Mouse (Mus musculus): Measurements from ENCODE around the gene Ptrh1.
A peak's percentile ranks its signal among the peaks of the same experiment; 100 is the strongest.

Ptrh1 gene

GRCm38 (mm10) chr2:32756674-32757055 is 18.9 kb upstream of the Ptrh1 start:
- no peak for DNase-seq (ENCODE audit: low spot score in 2 of 2)

DNA sequence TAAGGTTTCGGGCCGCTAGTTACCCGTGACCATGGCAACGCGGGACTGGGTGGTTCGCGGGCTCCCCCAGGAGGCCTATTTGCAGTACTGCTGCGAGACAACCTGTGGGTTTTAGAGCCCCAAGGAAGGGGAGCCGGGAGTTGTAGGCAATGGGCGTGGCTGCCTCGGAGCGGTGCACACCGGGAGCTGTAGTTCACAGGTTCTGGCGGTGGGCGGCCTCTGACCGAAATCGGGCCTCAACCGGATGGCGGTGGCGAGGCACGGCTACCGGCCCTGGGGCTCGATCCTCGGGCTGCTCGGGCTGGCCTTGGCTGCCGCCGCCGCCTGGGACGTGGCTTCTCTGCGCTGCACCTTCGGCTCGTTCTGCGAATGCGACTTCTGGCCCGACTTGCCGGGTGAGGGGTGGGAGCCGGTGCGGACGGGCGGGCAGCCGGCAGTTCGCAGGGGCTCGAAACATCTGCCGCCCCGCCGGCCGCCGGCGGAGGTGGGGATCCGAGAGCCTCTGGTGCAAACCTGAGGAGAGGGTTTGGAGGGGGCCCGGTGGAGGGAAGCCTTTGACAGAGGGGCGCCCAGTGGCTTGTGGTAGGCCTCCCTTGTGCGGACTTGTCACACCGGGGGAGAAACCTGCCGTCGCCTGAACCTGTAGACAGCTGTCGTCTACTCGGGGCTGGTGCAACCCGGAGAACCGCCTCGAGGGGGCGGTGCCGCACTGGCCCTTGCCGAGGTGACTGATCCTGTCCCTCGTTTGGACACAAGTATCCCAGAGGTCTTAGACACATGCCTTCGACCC is 18.3 kb upstream of the Ptrh1 start, which contains the start of gene Tor2a:
Gene Tor2a, plus strand, starts transcription at position 179 of the 790 bp plus-strand sequence.
- peak; percentile 94 to 98 for DNase-seq (ENCODE audit: low spot score in 2 of 2)

DNA sequence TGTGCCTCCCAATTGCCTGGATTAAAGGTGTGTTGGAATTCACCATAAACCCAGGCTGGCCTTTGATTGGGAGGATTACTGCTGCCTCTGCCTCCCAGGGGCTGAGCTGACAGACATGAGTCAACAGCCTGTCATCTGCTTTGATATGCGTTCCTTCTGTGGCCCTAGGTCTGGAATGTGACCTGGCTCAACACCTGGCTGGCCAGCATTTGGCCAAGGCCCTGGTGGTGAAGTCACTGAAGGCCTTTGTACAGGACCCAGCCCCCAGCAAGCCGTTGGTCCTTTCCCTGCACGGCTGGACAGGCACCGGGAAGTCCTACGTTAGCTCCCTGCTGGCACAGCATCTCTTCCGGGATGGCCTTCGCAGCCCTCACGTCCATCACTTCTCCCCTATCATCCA is 17.1 kb upstream of the Ptrh1 start:
- no peak for DNase-seq (ENCODE audit: low spot score in 2 of 2)

- DNase-seq (ENCODE audit: low spot score in 2 of 2), result no peak
Observed at GRCm38 (mm10) chr2:32759001-32759400, 16.6 kb upstream of the Ptrh1 start.

DNA sequence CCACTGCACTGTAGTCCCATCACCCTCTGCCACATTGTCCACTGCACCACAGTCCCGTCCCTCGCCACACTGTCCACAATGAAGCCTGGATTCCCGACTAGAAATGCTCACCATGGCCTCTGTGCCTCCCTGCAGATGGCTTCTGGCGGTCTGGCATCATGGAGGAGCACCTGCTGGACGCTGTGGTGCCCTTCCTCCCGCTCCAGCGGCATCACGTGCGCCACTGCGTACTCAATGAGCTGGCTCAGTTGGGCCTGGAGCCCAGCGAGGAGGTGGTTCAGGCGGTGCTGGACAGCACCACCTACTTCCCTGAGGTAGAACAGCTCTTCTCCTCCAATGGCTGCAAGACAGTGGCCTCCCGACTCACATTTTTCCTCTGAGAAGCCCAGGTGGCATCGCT is 14.2 kb upstream of the Ptrh1 start:
- DNase-seq (ENCODE audit: low spot score in 2 of 2), result no peak

- no peak for DNase-seq (ENCODE audit: low spot score in 2 of 2)
Observed at GRCm38 (mm10) chr2:32761859-32762258, 13.7 kb upstream of the Ptrh1 start.

GRCm38 (mm10) chr2:32763353-32763752 is 12.2 kb upstream of the Ptrh1 start:
- no peak for DNase-seq (ENCODE audit: low spot score in 2 of 2)

GRCm38 (mm10) chr2:32767241-32767640 is 8.3 kb upstream of the Ptrh1 start:
- no peak for DNase-seq (ENCODE audit: low spot score in 2 of 2)

DNA sequence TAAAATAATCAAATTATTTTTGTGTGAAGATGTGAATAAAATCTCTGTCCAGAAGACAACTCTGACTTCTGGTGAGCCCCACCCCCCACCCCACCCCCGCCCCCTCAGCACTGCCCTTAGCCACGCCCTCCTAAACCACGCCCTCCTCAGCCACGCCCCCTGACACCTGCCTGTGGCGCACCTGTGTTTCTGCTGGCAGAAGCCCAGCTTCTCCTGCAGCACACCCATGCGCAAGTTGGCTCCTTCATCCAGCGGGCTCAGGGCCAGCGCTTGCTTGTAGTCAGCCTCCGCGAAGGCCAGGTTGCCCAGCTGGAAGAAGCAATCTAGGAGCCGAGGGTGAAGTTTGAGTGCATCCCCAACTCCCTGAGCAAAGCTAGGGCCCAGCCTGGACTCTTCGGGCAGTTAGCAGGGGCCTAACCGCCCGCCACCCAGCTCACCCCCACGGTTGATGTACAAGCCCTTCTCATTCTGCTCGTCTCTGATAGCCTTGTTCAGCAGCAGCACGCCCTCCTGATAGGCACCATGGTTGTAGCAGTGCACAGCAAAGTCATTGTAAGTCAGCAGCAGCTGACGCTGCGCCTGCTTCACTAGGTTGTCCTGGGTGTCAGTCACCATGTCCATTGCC is 6.8 kb upstream of the Ptrh1 start:
- DNase-seq (ENCODE audit: low spot score in 2 of 2), result no peak

DNA sequence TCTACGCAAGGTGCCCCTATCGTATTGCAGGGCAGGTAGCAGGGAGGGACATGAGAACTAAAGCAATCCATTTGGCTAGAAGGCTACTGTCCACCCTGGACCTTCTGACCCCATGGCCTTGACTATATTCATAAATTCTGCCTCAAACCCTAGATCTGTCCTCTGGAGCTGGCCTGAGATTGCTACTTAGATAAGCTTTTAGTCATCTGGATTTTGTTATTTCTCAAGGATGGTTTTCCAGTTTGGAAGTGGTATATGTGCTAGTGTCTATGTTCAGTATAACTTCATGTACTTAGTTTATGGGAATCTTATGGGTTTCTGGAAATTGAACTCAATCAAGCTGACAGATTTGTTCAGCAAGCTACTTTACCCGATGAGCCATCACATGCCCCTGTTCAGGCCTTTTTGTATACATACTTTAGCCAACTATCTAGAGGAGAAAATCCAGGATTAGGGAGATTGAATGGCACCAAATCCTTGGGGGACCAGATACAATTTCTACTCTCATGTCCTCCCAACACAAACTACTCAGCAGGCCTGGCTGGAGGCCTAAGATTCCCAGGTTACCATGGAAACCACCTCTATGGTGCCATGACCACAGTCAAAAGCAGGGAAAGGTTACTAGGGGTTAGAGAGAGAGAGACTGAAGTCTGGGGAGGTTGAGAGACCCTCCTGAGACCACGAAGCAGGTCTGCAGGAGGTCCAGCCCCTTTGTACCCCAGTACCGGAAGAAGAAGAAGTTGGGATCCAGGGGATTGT is 6.1 kb upstream of the Ptrh1 start:
- DNase-seq (ENCODE audit: low spot score in 2 of 2), result no peak

- DNase-seq (ENCODE audit: low spot score in 2 of 2), result no peak
Observed at GRCm38 (mm10) chr2:32771886-32772285, 3.7 kb upstream of the Ptrh1 start.

GRCm38 (mm10) chr2:32772626-32773279 is 2.8 kb upstream of the Ptrh1 start:
- no peak for DNase-seq (ENCODE audit: low spot score in 2 of 2)

- no peak for DNase-seq (ENCODE audit: low spot score in 2 of 2)
Observed at GRCm38 (mm10) chr2:32776192-32776591, 606 bp downstream of the Ptrh1 start.

- no peak for DNase-seq (ENCODE audit: low spot score in 2 of 2)
Observed at GRCm38 (mm10) chr2:32778081-32778480, 2.5 kb downstream of the Ptrh1 start.

- DNase-seq (ENCODE audit: low spot score in 2 of 2), result peak in 1 of 2 experiments; percentile 61
Observed at GRCm38 (mm10) chr2:32779131-32779530, 3.5 kb downstream of the Ptrh1 start.

- DNase-seq (ENCODE audit: low spot score in 2 of 2), result no peak
Observed at GRCm38 (mm10) chr2:32779714-32780113, 4.1 kb downstream of the Ptrh1 start.

GRCm38 (mm10) chr2:32781710-32782109 is 6.1 kb downstream of the Ptrh1 start:
- no peak for DNase-seq (ENCODE audit: low spot score in 2 of 2)

DNA sequence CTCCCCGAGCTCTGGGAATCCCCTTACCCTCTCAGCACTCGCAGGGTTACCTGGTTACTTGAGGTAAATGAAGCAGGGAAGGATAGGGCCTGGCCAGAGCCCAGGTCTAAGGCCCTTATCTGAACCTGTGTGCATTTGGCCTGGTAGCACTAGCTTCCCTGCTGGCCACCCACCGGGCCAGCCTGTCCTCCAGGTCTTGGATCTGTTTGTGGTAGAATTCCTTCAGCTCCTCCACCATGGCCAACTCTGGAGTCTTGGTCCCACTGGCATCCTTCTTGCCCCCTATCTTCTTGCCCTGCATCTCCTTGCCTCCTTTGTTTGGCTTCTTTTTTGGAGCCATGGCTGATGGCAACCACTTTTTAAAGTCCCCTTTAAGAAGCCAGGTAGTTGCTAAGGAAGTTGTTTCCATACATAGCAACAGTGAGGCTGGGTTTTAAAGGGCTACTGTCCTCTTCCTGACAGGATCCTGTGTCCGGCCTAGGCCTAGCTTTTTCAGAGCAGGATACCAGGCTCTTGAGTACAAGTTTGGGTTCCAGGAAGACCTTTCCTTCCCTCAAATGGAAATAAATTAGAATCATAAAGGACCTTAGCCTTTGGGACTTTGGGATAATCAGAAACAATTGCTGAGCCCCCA is 8.6 kb downstream of the Ptrh1 start, which contains the start of gene Cfap157:
Gene Cfap157, minus strand, starts transcription at position 381 of the 634 bp plus-strand sequence.
- DNase-seq (ENCODE audit: low spot score in 2 of 2), result peak in 1 of 2 experiments; percentile 35

- no peak for DNase-seq (ENCODE audit: low spot score in 2 of 2)
Observed at GRCm38 (mm10) chr2:32787176-32787575, 11.6 kb downstream of the Ptrh1 start.

DNA sequence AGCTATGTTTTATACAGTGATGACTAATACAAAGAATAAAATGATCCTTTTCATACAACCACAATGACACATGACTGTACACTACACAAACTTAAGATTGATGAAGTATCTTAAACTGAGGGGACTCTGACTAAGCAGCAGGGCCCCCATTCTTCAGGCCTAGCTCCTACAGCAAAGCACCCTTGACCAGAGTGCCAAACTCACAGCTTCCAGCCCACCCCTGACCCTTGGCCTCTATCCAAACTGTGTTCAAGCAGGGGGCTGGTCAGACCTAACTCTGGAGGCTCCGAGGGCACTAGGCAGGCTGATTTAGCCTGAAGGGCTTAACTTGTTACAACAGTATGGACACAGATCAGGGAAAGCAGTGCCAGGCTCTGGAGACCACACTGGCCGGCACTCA is 13.0 kb downstream of the Ptrh1 start:
- DNase-seq (ENCODE audit: low spot score in 2 of 2), result no peak

DNA sequence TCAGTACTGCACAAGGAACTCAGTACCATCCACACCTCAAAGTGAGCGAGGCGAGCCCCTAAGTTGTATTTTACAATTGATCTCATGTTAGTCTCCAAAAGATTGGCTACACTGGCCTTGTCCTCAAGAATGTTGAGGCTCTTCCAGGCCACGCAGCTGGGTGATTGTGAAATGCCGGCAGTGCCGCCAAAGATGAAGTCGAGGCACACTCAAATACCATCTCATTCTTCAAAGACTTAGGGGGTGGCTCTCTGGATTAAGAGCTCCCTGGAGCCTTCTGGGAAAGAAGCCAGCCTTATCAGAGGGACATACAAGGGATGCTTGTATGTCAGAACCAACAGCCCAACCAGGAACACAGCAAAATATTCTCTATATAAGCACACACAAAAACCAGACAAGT is 15.7 kb downstream of the Ptrh1 start:
- no peak for DNase-seq (ENCODE audit: low spot score in 2 of 2)
